Mouse (Mus musculus) limb, embryonic 14.5 days (tissue): ENCODE measurements around the gene Csrnp1. TPM values are rescaled to one million over a fixed set of nuclear protein-coding genes. Genes with fewer than 3 reads are reported as not detected.

ENCODE experiments used
- ATAC-seq: fragments of 200-750 bp; cut with Nextera tagmentation; 2 replicates; pipeline ENCODE4 v1.8.0; 2017; ENCODE audit warnings: low read depth, moderate number of reproducible peaks, moderate TSS enrichment; ENCODE audit not compliant: low FRiP score
- DNase-seq: peaks from one replicate; pipeline ENCODE4 v3.0.0-alpha.2; 2015; ENCODE audit warnings: low spot score
- H3K27ac ChIP-seq: fragments of 300-500 bp; sonication (generic); replicated peaks from 2 replicates; pipeline ENCODE4 v1.5.1; 2014; ENCODE audit warnings: low read depth, mild to moderate bottlenecking, low read length, moderate library complexity, mixed read lengths
- H3K27me3 ChIP-seq: fragments of 300-500 bp; sonication (generic); 2 replicates; pipeline ENCODE4 v1.6.1; 2014; ENCODE audit warnings: low read length, mixed read lengths; ENCODE audit not compliant: control insufficient read depth, insufficient read depth
- H3K36me3 ChIP-seq: fragments of 300-500 bp; sonication (generic); 2 replicates; pipeline ENCODE4 v1.6.1; 2014; ENCODE audit warnings: mild to moderate bottlenecking, low read length, moderate library complexity, mixed read lengths; ENCODE audit not compliant: control insufficient read depth, insufficient read depth
- H3K4me1 ChIP-seq: fragments of 300-500 bp; sonication (generic); 2 replicates; pipeline ENCODE4 v1.6.1; 2014; ENCODE audit warnings: antibody characterized with exemption, low read length, mixed read lengths; ENCODE audit not compliant: control insufficient read depth, insufficient read depth
- H3K4me2 ChIP-seq: fragments of 300-500 bp; sonication (generic); replicated peaks from 2 replicates; pipeline ENCODE4 v1.6.1; 2014; ENCODE audit warnings: low read depth, mild to moderate bottlenecking, low read length, moderate library complexity; ENCODE audit not compliant: severe bottlenecking
- H3K4me3 ChIP-seq: fragments of 300-500 bp; sonication (generic); replicated peaks from 2 replicates; pipeline ENCODE4 v1.5.1; 2014; ENCODE audit warnings: low read length
- H3K9ac ChIP-seq: fragments of 300-500 bp; sonication (generic); 2 replicates; pipeline ENCODE4 v1.6.1; 2014; ENCODE audit warnings: mild to moderate bottlenecking, low read depth, low read length, moderate library complexity; ENCODE audit not compliant: severe bottlenecking
- H3K9me3 ChIP-seq: fragments of 300-500 bp; sonication (generic); 2 replicates; pipeline ENCODE4 v1.6.1; 2016; ENCODE audit warnings: low read length; ENCODE audit not compliant: control insufficient read depth
- POLR2A ChIP-seq: fragments of 200-500 bp; IDR thresholded peaks from 2 replicates; pipeline ENCODE4 v1.8.0; 2012; ENCODE audit warnings: inconsistent platforms, mild to moderate bottlenecking, moderate library complexity, borderline replicate concordance; ENCODE audit not compliant: insufficient read depth, insufficient read length; ENCODE audit errors: extremely low read depth
- WGBS: fragments of 180-500 bp; shearing (Covaris S2); extraction: QIAGEN DNeasy Blood & Tissue Kit; methylation state at CpG from one replicate; pipeline ENCODE4 v1.1.7; 2014; 5-methylcytosine and 5-hydroxymethylcytosine counted together
- polyA plus RNA-seq, 2 experiments: library from polyadenylated mRNA; depleted of rRNA in 1 of 2; stranded (reverse) in 1 of 2; unstranded in 1 of 2; fragments of >200 nt; fragmentation: Nextera tagmentation in 1 of 2; extraction: Ambion mirVana in 1 of 2; gene quantifications; 2 replicates each; pipeline versions ENCODE4 v1.2.1 to v1.2.3; 2012 to 2014

Gene Csrnp1
- polyA plus RNA-seq, 2 experiments: 2.8 to 12.8 TPM

DNA sequence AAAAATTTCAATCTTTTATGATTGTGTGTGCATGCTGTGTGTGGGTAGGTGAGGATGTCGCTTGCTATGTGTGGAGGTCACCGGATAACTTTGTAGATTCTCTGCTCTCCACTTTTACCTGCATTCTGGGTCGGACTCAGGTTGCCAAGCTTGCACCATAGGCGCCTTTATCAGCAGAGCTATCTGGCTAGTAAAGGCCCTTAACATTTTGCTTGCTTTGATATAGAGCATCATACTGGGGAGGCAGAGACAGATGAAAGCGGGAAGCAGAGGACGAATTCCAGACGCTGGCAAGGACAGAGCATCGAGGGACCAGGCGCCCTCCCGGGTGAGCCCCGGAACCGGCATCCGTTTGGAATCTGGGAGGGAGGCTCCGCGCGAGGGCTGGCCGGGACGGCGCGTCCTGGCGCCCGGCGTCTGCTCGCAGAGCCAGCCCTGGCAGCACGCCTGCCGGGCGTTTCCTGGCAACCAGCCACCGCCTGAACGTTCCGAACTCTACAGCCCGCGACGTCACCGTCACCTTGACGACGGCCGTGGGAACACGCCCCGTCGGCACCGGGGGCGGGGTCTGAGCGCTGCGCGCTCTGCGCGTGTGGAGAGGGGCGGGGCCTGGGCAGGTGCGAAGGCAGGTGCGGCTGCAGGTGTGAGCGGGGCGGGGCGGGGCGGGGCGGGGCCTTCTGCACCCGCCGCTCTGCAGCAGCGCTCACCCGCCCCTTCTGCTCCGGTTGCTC, 26.5 kb upstream of the Csrnp1 start:
- Histone ChIP-seq H3K27ac (peak overlapping the region; percentile 67), H3K4me1 (peaks cover 4% of the 10 kb centered on the region; the same call in 1 of the 2 replicates), H3K4me2 (peak overlapping the region; percentile 78), H3K4me3 (peak overlapping the region; percentile 39), H3K36me3 (no peaks in the 10 kb centered on the region), H3K27me3 (no peaks in the 10 kb centered on the region), H3K9ac (peak overlapping the region; percentile 50), H3K9me3 (no peaks in the 10 kb centered on the region)
- peak; percentile 94 for DNase-seq
- 2% methylated on average over 34 of the region's 60 CpGs for WGBS
- TF ChIP-seq POLR2A: no peak
- peak; percentile 92 for ATAC-seq

DNA sequence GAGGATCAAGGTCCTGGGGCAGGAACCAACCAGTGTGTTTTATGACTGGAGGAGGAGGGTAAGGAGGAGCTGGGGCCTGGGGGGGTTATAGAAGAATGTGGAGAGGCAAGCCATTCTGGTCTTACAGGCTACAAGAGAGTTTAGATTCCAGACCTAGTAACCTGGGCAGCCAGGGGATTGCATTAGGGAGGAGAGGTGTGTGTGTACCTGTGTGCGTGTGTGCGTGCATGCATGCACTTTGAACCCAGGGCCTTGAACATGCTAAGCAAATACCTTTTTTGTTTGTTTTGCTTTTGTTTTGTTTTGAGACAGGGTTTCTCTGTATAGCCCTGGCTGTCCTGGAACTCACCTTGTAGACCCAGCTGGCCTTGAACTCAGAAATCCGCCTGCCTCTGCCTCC, 25.4 kb upstream of the Csrnp1 start:
- Histone ChIP-seq H3K4me2 (no peak overlapping the region), H3K27ac (no peak overlapping the region), H3K36me3 (no peaks in the 10 kb centered on the region), H3K4me1 (peaks cover 4% of the 10 kb centered on the region; the same call in 1 of the 2 replicates), H3K27me3 (no peaks in the 10 kb centered on the region), H3K9me3 (no peaks in the 10 kb centered on the region), H3K4me3 (no peak overlapping the region), H3K9ac (no peak overlapping the region)
- TF ChIP-seq POLR2A: no peak
- 74% methylated on average over 3 of the region's 3 CpGs for whole genome bisulfite sequencing
- ATAC-seq (no peak), DNase-seq (no peak)

DNA sequence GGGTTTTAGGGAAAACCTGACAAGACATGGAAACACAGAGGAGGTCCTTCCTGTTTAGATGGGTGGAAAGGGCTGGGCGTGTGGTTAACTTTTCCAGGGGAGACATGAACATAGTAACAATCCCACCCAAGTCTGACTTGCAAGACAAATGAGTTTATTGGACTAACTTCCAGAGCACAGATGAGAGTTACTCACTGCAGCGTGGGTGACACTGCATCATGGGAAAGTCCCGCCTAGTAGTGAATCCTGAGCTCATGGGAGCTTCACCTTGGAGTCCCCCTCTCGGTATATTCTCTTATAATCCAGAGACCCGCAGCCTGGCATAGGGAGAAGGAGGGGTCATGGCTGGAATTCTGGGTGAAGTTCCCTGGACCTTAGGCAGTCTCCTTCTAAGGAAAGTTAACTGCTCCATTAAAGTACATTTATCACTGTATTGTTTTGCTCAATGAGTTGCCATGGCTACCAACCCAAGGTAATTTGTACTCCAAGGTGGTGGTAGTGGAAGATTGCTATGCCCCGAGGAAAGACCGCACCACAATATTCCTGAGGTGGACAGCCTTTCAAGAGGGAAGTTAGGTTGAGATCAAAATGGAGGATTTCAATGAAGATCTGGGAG, 24.9 kb upstream of the Csrnp1 start:
- WGBS: 74% methylated on average over 7 of the region's 7 CpGs
- no peak for TF ChIP-seq POLR2A
- Histone ChIP-seq H3K9me3 (no peaks in the 10 kb centered on the region), H3K4me2 (no peak overlapping the region), H3K4me3 (no peak overlapping the region), H3K4me1 (peaks cover 4% of the 10 kb centered on the region; the same call in 1 of the 2 replicates), H3K9ac (no peak overlapping the region), H3K27me3 (no peaks in the 10 kb centered on the region), H3K27ac (no peak overlapping the region), H3K36me3 (no peaks in the 10 kb centered on the region)
- ATAC-seq (no peak), DNase-seq (no peak)

GRCm38 (mm10) chr9:120007833-120008232, 23.4 kb upstream of the Csrnp1 start:
- Histone ChIP-seq H3K4me1 (peaks cover 4% of the 10 kb centered on the region; the same call in 1 of the 2 replicates), H3K4me3 (no peak overlapping the region), H3K27ac (no peak overlapping the region), H3K36me3 (no peaks in the 10 kb centered on the region), H3K4me2 (no peak overlapping the region), H3K27me3 (no peaks in the 10 kb centered on the region), H3K9me3 (no peaks in the 10 kb centered on the region), H3K9ac (no peak overlapping the region)
- no peak for ATAC-seq
- DNase-seq: no peak
- WGBS: 96% methylated on average over 1 of the region's 1 CpGs
- no peak for TF ChIP-seq POLR2A

- 39% methylated on average over 3 of the region's 3 CpGs for WGBS
- ATAC-seq: no peak
Measured at GRCm38 (mm10) chr9:120005936-120006335, 21.5 kb upstream of the Csrnp1 start.

More at GRCm38 (mm10) chr9:120005936-120006335, 21.5 kb upstream of the Csrnp1 start:
- H3K4me1 ChIP-seq: no peaks in the 10 kb centered on the region; the same call in 1 of the 2 replicates
- no peak overlapping the region for H3K4me3 ChIP-seq
- no peak for TF ChIP-seq POLR2A
- no peak overlapping the region for H3K27ac ChIP-seq
- no peak overlapping the region for H3K4me2 ChIP-seq
- H3K9me3 ChIP-seq: no peaks in the 10 kb centered on the region
- no peaks in the 10 kb centered on the region for H3K27me3 ChIP-seq
- H3K36me3 ChIP-seq: no peaks in the 10 kb centered on the region
- DNase-seq: no peak
- H3K9ac ChIP-seq: no peak overlapping the region
